Mouse (Mus musculus) CH12.LX (cell line): ENCODE data around the gene Kcnb1.

Source experiments
- CHD2 ChIP-seq: IDR thresholded peaks from 2 replicates; pipeline ENCODE4 v1.6.1; 2011; ENCODE audit warnings: low read length, improper control_type of control experiment
- CTCF ChIP-seq, 2 experiments: IDR thresholded peaks in 1 of 2; conservative IDR thresholded peaks in 1 of 2; 2 replicates each; pipeline ENCODE4 v1.5.1; 2011 to 2012; ENCODE audit warnings: low read depth in 2 of 2, low read length in 2 of 2, improper control_type of control experiment in 1 of 2, inconsistent platforms in 1 of 2, mild to moderate bottlenecking in 1 of 2, moderate library complexity in 1 of 2
- ELF1 ChIP-seq: IDR thresholded peaks from 2 replicates; pipeline ENCODE4 v1.6.1; 2014; ENCODE audit warnings: low read depth, mild to moderate bottlenecking, inconsistent platforms, low read length, improper control_type of control experiment
- ETS1 ChIP-seq: conservative IDR thresholded peaks from 2 replicates; pipeline ENCODE4 v1.6.1; 2012; ENCODE audit warnings: low read depth, mild to moderate bottlenecking, inconsistent platforms, low read length, improper control_type of control experiment, moderate library complexity
- MXI1 ChIP-seq: IDR thresholded peaks from 2 replicates; pipeline ENCODE4 v1.6.1; 2011; ENCODE audit warnings: mild to moderate bottlenecking, low read depth, low read length, improper control_type of control experiment
- POLR2A ChIP-seq: IDR thresholded peaks from 2 replicates; pipeline ENCODE4 v1.6.1; 2011; ENCODE audit warnings: low read depth, mild to moderate bottlenecking, improper control_type of control experiment, low read length
- POLR2AphosphoS2 ChIP-seq: IDR thresholded peaks from 2 replicates; pipeline ENCODE4 v1.6.1; 2011; ENCODE audit warnings: low read depth, low read length, improper control_type of control experiment
- RAD21 ChIP-seq: IDR thresholded peaks from 2 replicates; pipeline ENCODE4 v1.6.1; 2011; ENCODE audit warnings: low read depth, mild to moderate bottlenecking, low read length, improper control_type of control experiment, moderate library complexity
- ZNF384 ChIP-seq: IDR thresholded peaks from 2 replicates; pipeline ENCODE4 v1.6.1; 2012; ENCODE audit warnings: low read depth, low read length, improper control_type of control experiment, inconsistent platforms

GRCm38 (mm10) chr2:167064601-167065295, 125.2 kb downstream of the Kcnb1 start:
- TF ChIP-seq POLR2A (peak; percentile 52; the same call in 1 of the 2 replicates), RAD21 (no peak), POLR2AphosphoS2 (peak; percentile 38; the same call in 1 of the 2 replicates), ETS1 (no peak), MXI1 (no peak; the same call in 1 of the 2 replicates), CHD2 (no peak), ZNF384 (peak; percentile 24; the same call in 1 of the 2 replicates), CTCF (conservative IDR thresholded peaks at IDR 0.05 in 1 of 2, IDR thresholded peaks at IDR 0.05 in 1 of 2; ENCODE audit: low read depth in 2 of 2, low read length in 2 of 2) (no peak), ELF1 (no peak)
